Mouse (Mus musculus) left cerebral cortex, postnatal 10 days (tissue): Measurements from ENCODE around the gene Tmem176b. TPM values are rescaled to one million over a fixed set of nuclear protein-coding genes. Genes with fewer than 3 reads are reported as not detected.

Experiments
- DNase-seq, 2 experiments: peaks; one replicate each; pipeline ENCODE4 v3.0.0; 2021 to 2022; ENCODE audit warnings: low spot score in 2 of 2, mixed read lengths in 1 of 2; ENCODE audit errors: extremely low spot score in 1 of 2
- intact Hi-C: fragments of 180-260 bp; cut with DNase I; formaldehyde crosslinking; loops from one replicate; pipeline ENCODE4 v1.15.1; 2025
- total RNA-seq, 2 experiments: library from RNA; stranded (reverse); gene quantifications; 2 replicates each; pipeline ENCODE4 v1.2.3; 2021

Gene Tmem176b
- total RNA-seq, 2 experiments from 2014 or later, result 38.2 to 42.5 TPM

DNA sequence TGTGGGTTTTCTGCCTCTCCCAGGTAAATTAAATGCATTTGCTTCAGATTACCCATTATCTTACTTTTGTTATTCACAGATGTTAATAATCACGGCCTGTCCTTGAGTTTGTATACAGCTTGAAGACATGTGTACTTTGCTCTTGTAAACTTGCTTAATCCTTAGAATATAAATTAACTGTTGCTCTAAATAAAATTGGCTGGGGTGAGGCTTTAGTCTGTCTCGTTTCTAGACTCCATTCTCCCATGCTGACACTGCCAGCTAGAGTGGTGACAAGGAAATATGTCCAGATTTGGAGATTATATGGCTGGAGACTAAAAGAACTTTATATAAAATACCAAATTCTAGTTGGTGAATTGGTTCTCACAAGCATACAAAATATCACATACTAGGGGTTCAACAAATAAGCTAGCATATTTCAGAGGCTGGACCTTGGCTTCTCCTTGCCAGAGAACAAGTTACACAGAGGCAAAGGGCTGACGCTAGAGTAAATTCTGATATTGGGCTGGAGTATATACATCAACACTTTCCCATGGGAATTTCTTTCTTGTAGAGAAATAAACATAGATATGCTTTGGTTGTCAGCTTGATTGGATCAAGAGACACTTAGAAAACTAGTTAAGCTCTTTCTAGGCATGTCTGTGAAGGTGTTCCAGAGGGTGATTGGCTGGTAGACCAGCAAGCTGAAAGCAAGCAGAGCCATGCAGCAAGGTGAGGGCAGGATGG is 31.6 kb downstream of the Tmem176b start:
- intact Hi-C loops, result no loop called here

DNA sequence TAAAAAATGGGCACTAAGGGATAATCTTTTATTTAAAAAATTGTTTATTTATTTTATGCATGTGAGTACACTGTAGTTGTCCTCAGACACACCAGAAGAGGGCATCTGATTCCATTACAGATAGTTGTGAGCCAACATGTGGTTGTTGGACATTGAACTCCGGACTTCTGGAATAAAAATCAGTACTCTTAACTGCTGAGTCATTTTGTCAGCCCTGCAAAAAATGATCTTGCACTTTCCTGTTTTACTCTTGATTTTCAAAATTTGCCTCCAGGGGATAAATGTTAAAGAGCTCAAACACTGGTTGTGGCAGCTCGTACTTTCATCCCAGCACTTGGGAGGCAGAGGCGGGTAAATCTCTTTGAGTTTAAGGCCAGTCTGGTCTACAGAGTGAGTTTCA is 34.5 kb downstream of the Tmem176b start:
- intact Hi-C loops, result no loop called here
- DNase-seq, result no peak

More for the DNA sequence above, 31.6 kb downstream of the Tmem176b start:
- no peak for DNase-seq

DNA sequence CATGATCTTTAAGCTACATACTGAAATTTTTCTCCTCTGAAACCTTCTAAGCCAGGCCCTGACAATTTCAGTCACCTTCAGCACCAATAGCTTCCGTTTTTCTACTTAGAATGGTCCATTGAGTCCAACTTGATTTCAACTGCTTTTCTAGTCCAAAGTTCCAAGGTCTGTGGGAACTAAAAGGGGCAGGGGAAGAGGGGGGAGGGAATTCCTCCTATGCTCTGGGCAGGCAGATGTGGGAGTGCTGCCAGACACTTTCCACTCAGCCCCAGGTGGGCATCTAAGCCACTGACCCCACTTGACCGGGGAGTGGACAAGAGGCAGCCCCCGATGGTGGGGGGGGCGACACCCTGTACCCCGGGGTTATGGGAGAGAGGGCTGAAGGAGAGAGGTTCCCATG is 37.0 kb downstream of the Tmem176b start:
- no peak for DNase-seq
- intact Hi-C loops, result no loop called here

DNA sequence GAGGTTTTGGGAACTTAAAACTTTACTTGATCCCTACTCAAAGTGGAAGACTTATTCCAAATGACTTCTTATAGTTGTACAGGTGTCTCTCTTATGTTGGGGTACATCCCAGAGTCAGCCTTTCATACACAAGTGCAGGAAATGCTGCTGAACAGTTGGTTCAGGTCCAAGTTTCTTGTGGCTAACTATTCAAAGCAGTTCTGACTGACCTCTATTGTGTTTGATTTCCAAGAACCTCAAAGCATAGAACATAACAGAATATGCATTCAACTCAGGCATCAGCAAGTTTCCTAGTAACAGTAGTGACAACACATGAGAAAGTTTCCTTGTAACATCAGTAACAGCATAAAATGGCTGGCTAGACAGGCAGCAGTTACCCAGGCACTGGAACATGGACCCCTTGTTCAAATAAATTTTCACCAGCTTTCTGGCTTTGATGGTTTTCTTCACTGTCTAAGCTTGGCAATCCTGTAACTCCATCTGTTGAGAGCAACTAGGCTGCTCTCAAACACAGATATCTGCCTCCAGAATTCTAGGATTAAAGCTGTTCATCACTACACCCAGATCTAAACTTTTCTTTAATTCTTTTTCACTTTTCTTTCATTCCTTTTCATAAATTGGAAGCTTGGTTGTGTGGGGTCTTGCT is 37.8 kb downstream of the Tmem176b start:
- intact Hi-C loops, result no loop called here
- DNase-seq, result no peak

DNA sequence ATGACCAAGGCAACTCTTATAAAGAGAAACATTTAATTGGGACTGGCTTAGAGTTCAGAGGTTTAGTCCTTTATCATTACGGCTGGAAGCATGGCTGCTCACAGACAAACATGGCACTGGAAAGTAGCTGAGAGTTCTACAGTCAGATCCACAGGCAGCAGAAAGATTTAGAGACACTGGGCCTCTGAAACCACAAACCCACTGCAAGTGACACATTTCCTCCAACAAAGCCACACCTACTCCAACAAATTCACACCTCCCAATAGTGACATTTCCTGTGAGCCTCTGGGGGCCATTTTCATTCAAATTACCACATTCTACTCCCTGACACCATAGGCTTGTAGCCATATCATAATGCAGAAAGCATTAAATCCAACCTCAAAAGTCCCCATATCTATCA is 39.4 kb downstream of the Tmem176b start:
- intact Hi-C loops, result no loop called here
- no peak for DNase-seq

DNA sequence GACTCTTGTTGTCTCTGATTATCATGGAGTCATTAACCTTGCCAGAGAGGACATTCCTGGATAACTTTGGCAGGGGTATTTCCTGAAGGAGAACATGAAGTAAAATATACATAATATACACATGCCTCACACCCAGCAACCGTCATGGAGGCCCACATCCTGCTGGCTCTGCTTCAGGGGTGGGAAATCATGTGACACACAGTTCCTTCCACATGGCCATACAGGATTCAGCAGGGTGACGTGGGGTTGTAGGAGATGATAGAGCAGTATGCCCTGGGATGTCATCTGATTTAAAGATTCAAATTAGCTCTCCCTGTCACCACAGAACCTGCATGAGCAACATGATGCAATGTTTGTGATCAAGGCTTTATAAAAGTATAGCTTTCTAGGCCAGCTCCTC is 53.4 kb downstream of the Tmem176b start:
- DNase-seq, result no peak
- intact Hi-C loops, result no loop called here

DNA sequence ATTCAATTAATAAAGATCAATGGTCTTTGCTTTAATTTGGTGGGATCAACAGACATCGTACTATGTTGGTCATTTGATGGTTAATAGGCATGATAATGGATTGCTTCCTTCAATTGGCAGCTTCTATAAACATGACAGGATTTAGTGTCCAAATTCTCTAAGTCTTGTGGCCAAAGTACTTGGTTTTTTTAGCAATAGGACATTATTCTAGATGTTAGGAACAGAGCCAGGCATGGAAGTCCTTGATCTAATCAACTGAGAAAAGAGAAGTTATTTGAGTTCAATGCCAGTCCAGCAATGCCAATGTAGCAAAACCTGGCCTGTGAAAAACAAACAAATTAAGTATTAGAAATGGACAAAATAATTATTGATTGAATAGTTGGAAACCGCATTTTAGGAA is 55.7 kb downstream of the Tmem176b start:
- intact Hi-C loops, result no loop called here
- DNase-seq, result no peak

DNA sequence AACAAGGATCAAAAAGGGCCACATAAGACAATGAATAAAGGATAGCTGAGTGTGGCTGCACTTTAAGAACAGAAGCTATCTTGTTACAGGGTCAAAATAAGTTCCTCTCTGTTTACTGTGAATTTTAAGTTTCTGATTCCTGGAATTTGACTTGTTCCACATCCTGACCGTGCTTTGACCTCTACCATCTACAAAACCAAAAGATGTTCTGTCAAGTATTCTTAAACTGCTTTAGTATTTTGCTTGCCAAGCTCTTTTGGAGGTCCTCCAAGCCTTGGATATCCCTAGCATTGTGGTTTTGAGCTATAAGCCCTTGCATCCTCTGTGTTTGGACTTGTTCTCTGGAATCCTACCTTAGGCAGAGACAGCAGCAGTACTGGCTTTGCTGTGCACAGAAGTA is 56.1 kb downstream of the Tmem176b start:
- intact Hi-C loops, result no loop called here
- no peak for DNase-seq

DNA sequence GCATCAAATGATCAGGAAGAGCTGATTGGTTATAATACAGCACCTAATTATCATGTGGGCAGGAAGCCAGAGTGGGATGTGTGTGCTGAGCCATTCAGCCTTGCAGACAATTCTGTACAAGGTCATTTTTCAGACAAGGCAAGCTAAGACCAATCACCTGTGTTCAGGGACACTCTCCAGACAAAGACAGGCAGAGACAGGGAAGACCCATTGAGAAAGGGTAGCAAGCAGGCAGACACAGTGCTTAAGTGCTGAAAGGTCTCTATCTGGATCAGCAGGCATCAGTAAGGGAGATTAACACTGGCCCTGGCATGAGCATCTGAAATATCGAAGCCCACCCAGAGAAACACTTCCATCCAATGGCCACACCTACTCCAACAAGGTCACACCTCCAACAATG is 56.9 kb downstream of the Tmem176b start:
- intact Hi-C loops, result no loop called here
- no peak for DNase-seq

Other genes starting within 250 kb of the Tmem176b start
- gene Repin1, start 247.6 kb downstream of the Tmem176b start, total RNA-seq, result 10 to 100 TPM; 28.0 to 29.5 TPM
- not detected for gene Gm44965, start 247.6 kb downstream of the Tmem176b start, total RNA-seq
- gene Zfp775, start 239.4 kb downstream of the Tmem176b start, total RNA-seq, result 1 to 10 TPM; 5.8 to 6.8 TPM
- 10 to 100 TPM; 17.1 to 17.3 TPM for gene AI854703, start 214.7 kb downstream of the Tmem176b start, total RNA-seq
- gene Gimap8, start 194.3 kb downstream of the Tmem176b start, total RNA-seq, result 1 to 10 TPM; 1.3 to 1.8 TPM
- 1 to 10 TPM; 1.2 to 1.4 TPM for gene Gimap9, start 165.4 kb downstream of the Tmem176b start, total RNA-seq
- under 1 TPM; 0.55 to 0.66 TPM for gene Gimap4, start 156.9 kb downstream of the Tmem176b start, total RNA-seq
- 1 to 10 TPM; 6.5 to 7.0 TPM for gene Gimap6, start 133.3 kb downstream of the Tmem176b start, total RNA-seq
- not detected for gene Gm28053, start 122.9 kb downstream of the Tmem176b start, total RNA-seq
- gene Gimap7, start 122.9 kb downstream of the Tmem176b start, total RNA-seq, result not detected
- 1 to 10 TPM; 3.1 to 3.4 TPM for gene Gimap1, start 102.4 kb downstream of the Tmem176b start, total RNA-seq
- gene Gimap5, start 95.3 kb downstream of the Tmem176b start, total RNA-seq, result 1 to 10 TPM; 1.2 to 1.6 TPM
- not detected for gene Gimap3, start 70.6 kb downstream of the Tmem176b start, total RNA-seq
- gene Tmem176a, start 577 bp downstream of the Tmem176b start, total RNA-seq, result 10 to 100 TPM; 15.6 to 18.6 TPM
- not detected for gene Aoc1, start 31.4 kb upstream of the Tmem176b start, total RNA-seq
- not detected for gene 1600015I10Rik, start 88.4 kb upstream of the Tmem176b start, total RNA-seq
- gene Doxl2, start 133.5 kb upstream of the Tmem176b start, total RNA-seq, result not detected
- gene Svs1, start 145.4 kb upstream of the Tmem176b start, total RNA-seq, result not detected
- under 1 TPM; 0.39 to 0.43 TPM for gene Gpnmb, start 195.1 kb upstream of the Tmem176b start, total RNA-seq
- 10 to 100 TPM; 28.7 to 33.6 TPM for gene Malsu1, start 232.3 kb upstream of the Tmem176b start, total RNA-seq